Mouse (Mus musculus): ENCODE measurements around the gene Zfp935. TPM values are rescaled to one million over a fixed set of nuclear protein-coding genes. Genes with fewer than 3 reads are reported as not detected.
A peak's percentile ranks its signal among the peaks of the same experiment; 100 is the strongest.
"Not testable (repeated sequence)": the region's sequence is repeated elsewhere in the genome, so short reads cannot be mapped to it uniquely, and the experiment has no call there.

Zfp935 gene
- not detected in 2 replicates for polyA plus RNA-seq (2012; rRNA removed)

DNA sequence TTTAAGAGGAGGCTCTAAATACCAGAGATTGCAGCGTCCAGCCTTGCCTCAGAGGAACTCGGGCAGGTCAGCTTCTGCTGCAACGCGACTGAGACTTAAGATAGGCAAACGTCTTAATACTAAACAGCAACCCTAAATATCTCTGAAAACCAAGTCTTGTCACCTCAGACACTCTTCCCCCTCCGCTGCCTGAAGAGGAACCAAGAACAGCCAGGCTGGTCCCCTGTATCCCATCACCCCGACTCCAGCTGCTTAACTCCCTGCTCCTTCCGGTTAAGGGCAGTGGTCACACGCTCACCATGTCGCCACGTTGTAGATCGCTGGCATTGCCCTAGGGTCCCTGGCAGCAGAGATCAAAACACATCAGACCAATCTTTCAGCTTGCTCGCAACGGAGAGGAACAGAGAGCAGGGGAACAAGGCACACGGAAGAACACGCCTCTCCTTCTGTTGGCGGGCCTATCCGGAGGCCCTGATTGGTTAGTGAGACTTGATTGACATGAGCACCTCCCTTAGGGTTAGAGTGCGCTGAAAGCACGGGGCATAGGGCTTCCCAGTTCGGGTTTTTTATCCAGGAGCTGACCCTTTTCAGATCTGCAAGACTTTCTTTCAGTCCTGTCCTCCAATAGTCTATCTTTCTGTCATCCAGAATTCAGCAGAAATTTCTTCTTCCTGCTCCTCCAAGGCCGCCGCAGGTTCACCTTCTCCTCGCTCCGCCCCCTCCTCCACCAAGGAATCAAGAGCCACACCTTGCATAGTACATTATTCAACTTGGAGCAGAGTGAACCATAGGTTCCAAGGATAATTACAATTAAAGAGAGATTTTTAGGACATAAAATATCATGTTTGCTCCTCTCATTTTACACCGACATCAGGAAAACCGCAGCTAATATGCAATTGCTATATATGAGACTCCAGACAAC is at the start of gene Zfp935:
TSS of gene Zfp935 (minus strand) at position 323 of the 922 bp plus-strand sequence.
- Histone ChIP-seq H3K27ac (ENCODE audit: control insufficient read depth, insufficient read depth, low read length) (0 out of 2 replicates have a peak within 1 kb of the TSS, but pooled peaks have one; percentile 35), H3K4me3 (ENCODE audit: control insufficient read depth, insufficient read depth, low read length) (peak within 1 kb of the TSS; percentile 96)
- H3K27me3 ChIP-seq (ENCODE audit: control insufficient read depth, insufficient read depth, low read length); H3K36me3 ChIP-seq (ENCODE audit: control insufficient read depth, insufficient read depth, low read length); H3K4me1 ChIP-seq (replicated peaks; ENCODE audit: control insufficient read depth, insufficient read depth, low read length): not testable (repeated sequence)
- peak; percentile 74 for DNase-seq
- WGBS: 4% methylated on average over 27 of the region's 27 CpGs

DNA sequence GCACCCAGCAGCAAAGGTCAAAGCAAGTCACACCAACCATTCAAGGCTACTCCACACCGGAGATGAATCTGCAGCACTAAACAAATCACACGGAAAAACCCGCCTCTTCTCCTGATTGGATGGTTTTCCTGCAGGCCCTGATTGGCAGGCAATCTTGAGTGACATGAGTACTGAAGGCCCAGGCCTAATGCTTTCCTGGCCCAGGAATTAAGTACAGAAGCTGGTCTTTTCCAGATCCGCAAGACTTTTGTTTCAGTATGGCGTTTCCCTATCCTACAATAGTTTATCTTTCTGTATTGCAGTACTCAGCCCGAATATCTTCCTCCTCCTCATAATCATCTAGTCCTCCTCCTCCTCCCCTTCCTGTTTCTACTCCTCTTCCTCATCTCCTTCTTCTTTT is 12.8 kb upstream of the Zfp935 start, which contains the start of gene Zfp934:
TSS of gene Zfp934 (minus strand) at position 101 of the 400 bp plus-strand sequence.
- not testable (repeated sequence) for H3K36me3 ChIP-seq (ENCODE audit: control insufficient read depth, insufficient read depth, low read length); H3K27ac ChIP-seq (ENCODE audit: control insufficient read depth, insufficient read depth, low read length); H3K4me3 ChIP-seq (ENCODE audit: control insufficient read depth, insufficient read depth, low read length); DNase-seq; H3K27me3 ChIP-seq (ENCODE audit: control insufficient read depth, insufficient read depth, low read length); H3K4me1 ChIP-seq (replicated peaks; ENCODE audit: control insufficient read depth, insufficient read depth, low read length)
- WGBS: 96% methylated on average over 4 of the region's 6 CpGs

DNA sequence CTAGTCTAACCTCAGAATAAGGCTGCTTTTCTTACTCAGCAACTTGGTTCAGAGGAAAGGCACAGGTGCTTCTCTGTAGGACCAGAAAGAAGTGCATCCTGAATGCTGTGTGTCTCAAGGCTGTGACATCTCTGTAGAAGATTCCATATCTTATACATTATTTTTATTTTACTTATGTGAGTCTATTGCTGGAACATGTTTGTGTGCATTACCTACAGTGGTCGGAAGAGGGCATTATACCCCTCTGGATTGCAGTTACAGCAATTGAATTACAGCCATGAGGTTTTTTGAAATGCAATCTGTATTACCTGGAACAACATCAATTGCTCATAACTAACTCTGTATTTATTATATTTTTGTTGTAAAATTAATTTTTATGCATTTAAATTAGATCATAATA is 3.4 kb upstream of the Zfp935 start:
- 13% methylated on average over 1 of the region's 1 CpGs for WGBS

DNA sequence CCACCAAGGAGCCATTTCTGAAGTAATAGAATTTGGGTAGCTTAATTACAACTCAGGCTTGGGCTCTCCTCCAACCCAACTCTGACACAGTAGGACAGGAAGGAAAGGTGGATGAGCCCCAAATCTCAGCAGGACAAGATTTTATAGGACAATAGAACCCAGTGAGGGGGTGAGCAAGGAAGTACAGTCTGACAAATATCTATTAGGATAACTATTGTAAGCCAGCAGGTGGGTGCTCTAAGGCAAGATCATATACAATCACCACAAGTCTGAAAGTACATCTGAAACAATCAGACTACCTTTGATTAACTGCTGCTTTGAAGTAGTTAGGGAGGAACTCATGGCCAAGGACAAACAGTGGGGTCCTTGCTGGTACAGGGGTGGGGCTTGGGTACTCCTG is 28.2 kb downstream of the Zfp935 start:
- not testable (repeated sequence) for DNase-seq; H3K4me1 ChIP-seq (replicated peaks; ENCODE audit: control insufficient read depth, insufficient read depth, low read length); H3K27me3 ChIP-seq (ENCODE audit: control insufficient read depth, insufficient read depth, low read length)

More for the DNA sequence above, 3.4 kb upstream of the Zfp935 start:
- not testable (repeated sequence) for H3K4me3 ChIP-seq (ENCODE audit: control insufficient read depth, insufficient read depth, low read length); H3K4me1 ChIP-seq (replicated peaks; ENCODE audit: control insufficient read depth, insufficient read depth, low read length); H3K27me3 ChIP-seq (ENCODE audit: control insufficient read depth, insufficient read depth, low read length); H3K27ac ChIP-seq (ENCODE audit: control insufficient read depth, insufficient read depth, low read length); H3K36me3 ChIP-seq (ENCODE audit: control insufficient read depth, insufficient read depth, low read length)
- peak; percentile 30 for DNase-seq

DNA sequence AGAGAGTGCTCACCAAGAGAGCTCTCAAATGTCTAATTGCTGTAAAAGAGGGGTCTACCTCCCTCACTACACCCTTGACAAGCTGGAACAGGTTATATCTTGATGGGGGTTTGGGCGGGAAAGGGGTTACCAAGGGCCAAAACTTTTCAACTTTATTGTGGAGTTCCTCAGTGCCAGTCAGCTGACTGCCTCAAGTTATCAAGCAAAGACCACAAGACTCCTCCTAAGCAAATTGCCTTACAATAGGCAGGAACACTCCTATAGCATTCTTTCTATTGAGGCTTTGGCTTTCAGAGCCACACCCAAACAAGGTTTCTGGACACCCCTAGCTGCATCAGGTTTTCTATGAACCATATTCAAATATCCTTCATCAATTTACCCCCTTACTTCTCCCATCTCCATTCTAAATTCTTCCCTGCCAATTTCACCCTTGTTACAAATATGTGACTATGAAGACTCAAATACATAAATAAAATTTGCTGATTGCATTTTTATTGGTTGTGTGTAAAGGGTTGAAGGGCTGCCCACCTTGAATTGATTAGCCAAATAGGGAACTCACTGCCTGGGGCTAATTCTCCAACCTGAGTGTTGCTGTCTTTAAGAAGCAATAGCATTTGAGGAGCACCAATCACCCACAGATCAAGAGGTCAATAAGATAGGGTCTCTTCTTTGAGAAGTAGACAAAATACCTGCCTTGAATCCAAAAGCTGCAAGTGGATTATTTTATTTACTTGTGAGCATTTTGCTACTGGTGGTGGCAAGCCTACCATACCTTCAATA is 47.5 kb downstream of the Zfp935 start:
- not testable (repeated sequence) for DNase-seq; H3K27me3 ChIP-seq (ENCODE audit: control insufficient read depth, insufficient read depth, low read length); H3K4me1 ChIP-seq (replicated peaks; ENCODE audit: control insufficient read depth, insufficient read depth, low read length); H3K27ac ChIP-seq (ENCODE audit: control insufficient read depth, insufficient read depth, low read length); H3K36me3 ChIP-seq (ENCODE audit: control insufficient read depth, insufficient read depth, low read length); H3K4me3 ChIP-seq (ENCODE audit: control insufficient read depth, insufficient read depth, low read length)
- 94% methylated on average over 1 of the region's 1 CpGs for WGBS

More for the DNA sequence above, 28.2 kb downstream of the Zfp935 start:
- H3K27ac ChIP-seq (ENCODE audit: control insufficient read depth, insufficient read depth, low read length); H3K36me3 ChIP-seq (ENCODE audit: control insufficient read depth, insufficient read depth, low read length); H3K4me3 ChIP-seq (ENCODE audit: control insufficient read depth, insufficient read depth, low read length): not testable (repeated sequence)

DNA sequence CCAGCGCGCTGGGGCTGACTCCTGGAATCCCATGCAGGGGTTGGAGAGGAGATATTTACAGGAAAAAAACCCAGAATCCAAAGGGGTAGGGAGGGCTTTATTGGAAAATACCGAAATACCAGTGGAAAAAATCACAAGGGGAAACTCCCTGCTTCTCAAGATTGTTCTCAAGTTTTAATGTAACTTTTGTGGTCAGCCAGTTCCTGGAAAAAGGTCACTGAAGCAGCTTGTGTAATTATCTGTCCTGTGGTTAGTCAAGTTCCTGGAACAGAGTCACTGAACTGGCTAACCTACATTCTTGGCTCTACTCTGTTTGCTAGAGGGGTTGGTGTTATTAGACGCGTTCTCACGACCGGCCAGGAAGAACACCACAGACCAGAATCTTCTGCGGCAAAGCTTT is 85.7 kb downstream of the Zfp935 start:
- not testable (repeated sequence) for DNase-seq; H3K27ac ChIP-seq (ENCODE audit: control insufficient read depth, insufficient read depth, low read length); H3K36me3 ChIP-seq (ENCODE audit: control insufficient read depth, insufficient read depth, low read length); H3K4me1 ChIP-seq (replicated peaks; ENCODE audit: control insufficient read depth, insufficient read depth, low read length); H3K4me3 ChIP-seq (ENCODE audit: control insufficient read depth, insufficient read depth, low read length); H3K27me3 ChIP-seq (ENCODE audit: control insufficient read depth, insufficient read depth, low read length)
- WGBS: 93% methylated on average over 8 of the region's 8 CpGs

DNA sequence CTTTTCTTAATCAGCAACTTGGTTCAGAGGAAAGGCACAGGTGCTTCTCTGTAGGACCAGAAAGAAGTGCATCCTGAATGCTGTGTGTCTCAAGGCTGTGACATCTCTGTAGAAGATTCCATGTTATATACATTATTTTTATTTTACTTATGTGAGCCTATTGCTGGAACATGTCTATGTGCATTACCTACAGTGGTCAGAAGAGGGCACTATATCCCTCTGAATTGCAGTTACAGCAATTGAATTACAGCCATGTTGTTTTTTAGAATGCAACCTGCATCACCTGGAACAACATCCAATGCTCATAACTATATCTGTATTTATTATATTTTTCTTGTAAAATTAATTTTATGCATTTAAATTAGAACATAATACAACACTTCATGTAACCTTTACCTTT is 88.4 kb downstream of the Zfp935 start:
- peak; percentile 59 for DNase-seq
- not testable (repeated sequence) for H3K27me3 ChIP-seq (ENCODE audit: control insufficient read depth, insufficient read depth, low read length)

More for the DNA sequence above, 88.4 kb downstream of the Zfp935 start:
- not testable (repeated sequence) for H3K36me3 ChIP-seq (ENCODE audit: control insufficient read depth, insufficient read depth, low read length); H3K4me3 ChIP-seq (ENCODE audit: control insufficient read depth, insufficient read depth, low read length); H3K4me1 ChIP-seq (replicated peaks; ENCODE audit: control insufficient read depth, insufficient read depth, low read length); H3K27ac ChIP-seq (ENCODE audit: control insufficient read depth, insufficient read depth, low read length)
